Mouse (Mus musculus) kidney, adult 2 months (tissue): ENCODE measurements at regions not wholly inside any gene's neighbourhood (a gene's known extent, or its start where the extent isn't known, plus 50 kb on each side); places are given as distances from the start of the nearest gene placed in this dataset.

Experiments used
- DNase-seq: peaks from one replicate; pipeline ENCODE4 v3.0.0; 2021
- H3K27ac ChIP-seq: fragments of 200-500 bp; 2 replicates; pipeline ENCODE4 v1.5.1; 2012; ENCODE audit warnings: low read depth, low read length, control low read depth, inconsistent platforms; ENCODE audit not compliant: insufficient read depth
- H3K27me3 ChIP-seq: fragments of 200-500 bp; replicated peaks from 2 replicates; pipeline ENCODE4 v1.6.1; 2012; ENCODE audit warnings: mild to moderate bottlenecking, moderate library complexity, low read length, inconsistent platforms; ENCODE audit not compliant: control insufficient read depth, insufficient read depth
- H3K36me3 ChIP-seq: fragments of 200-500 bp; 2 replicates; pipeline ENCODE4 v1.6.1; 2012; ENCODE audit warnings: mild to moderate bottlenecking, moderate library complexity, low read length, inconsistent platforms; ENCODE audit not compliant: control insufficient read depth, insufficient read depth
- H3K4me1 ChIP-seq: fragments of 200-500 bp; 2 replicates; pipeline ENCODE4 v1.6.1; 2011; ENCODE audit warnings: low read length; ENCODE audit not compliant: control insufficient read depth, insufficient read depth
- H3K4me3 ChIP-seq: fragments of 200-500 bp; 2 replicates; pipeline ENCODE4 v1.5.1; 2011; ENCODE audit warnings: mild to moderate bottlenecking, low read depth, low read length, control low read depth; ENCODE audit not compliant: insufficient read depth
- CTCF ChIP-seq: fragments of 200-500 bp; conservative IDR thresholded peaks from 2 replicates; pipeline ENCODE4 v1.5.1; 2011; ENCODE audit warnings: low read depth, mild to moderate bottlenecking, control low read depth, low read length, moderate library complexity, mixed read lengths; ENCODE audit not compliant: insufficient read depth, insufficient read length
- POLR2A ChIP-seq: fragments of 200-500 bp; IDR thresholded peaks from one replicate; pipeline ENCODE4 v1.6.1; 2011; ENCODE audit warnings: low read depth, low read length, control low read depth
- WGBS: fragments of 180-500 bp; shearing (Covaris S2); methylation state at CpG from one replicate; pipeline ENCODE4 v1.1.7; 2018; 5-methylcytosine and 5-hydroxymethylcytosine counted together

GRCm38 (mm10) chr7:125281371-125281770 is 163.1 kb upstream of the Kdm8 start:
- no peak for TF ChIP-seq POLR2A
- TF ChIP-seq CTCF: no peak; the same call in 1 of the 2 replicates
- DNase-seq: no peak
- WGBS: 82% methylated on average over 3 of the region's 3 CpGs
- no peak overlapping the region for H3K27ac ChIP-seq
- no peaks in the 10 kb centered on the region for H3K27me3 ChIP-seq
- no peak overlapping the region for H3K4me3 ChIP-seq
- no peaks in the 10 kb centered on the region for H3K4me1 ChIP-seq
- no peaks in the 10 kb centered on the region for H3K36me3 ChIP-seq

GRCm38 (mm10) chr7:125295226-125295625 is 149.2 kb upstream of the Kdm8 start:
- Histone ChIP-seq H3K27me3 (no peaks in the 10 kb centered on the region), H3K4me1 (no peaks in the 10 kb centered on the region), H3K36me3 (no peaks in the 10 kb centered on the region), H3K4me3 (no peak overlapping the region), H3K27ac (no peak overlapping the region)
- WGBS: 64% methylated on average over 2 of the region's 2 CpGs
- DNase-seq: no peak
- TF ChIP-seq POLR2A: no peak
- TF ChIP-seq CTCF: no peak

GRCm38 (mm10) chr7:125308433-125308832 is 136.0 kb upstream of the Kdm8 start:
- Histone ChIP-seq H3K27me3 (no peaks in the 10 kb centered on the region), H3K27ac (no peak overlapping the region), H3K4me1 (no peaks in the 10 kb centered on the region), H3K4me3 (no peak overlapping the region), H3K36me3 (no peaks in the 10 kb centered on the region)
- WGBS: 75% methylated on average over 3 of the region's 3 CpGs
- DNase-seq: no peak
- TF ChIP-seq POLR2A: no peak
- TF ChIP-seq CTCF: no peak

GRCm38 (mm10) chr7:125310971-125311370 is 133.5 kb upstream of the Kdm8 start:
- Histone ChIP-seq H3K4me1 (no peaks in the 10 kb centered on the region), H3K27ac (no peak overlapping the region), H3K27me3 (no peaks in the 10 kb centered on the region), H3K36me3 (no peaks in the 10 kb centered on the region), H3K4me3 (no peak overlapping the region)
- TF ChIP-seq POLR2A (no peak), CTCF (no peak)
- 83% methylated on average over 4 of the region's 4 CpGs for WGBS
- DNase-seq: no peak

- 89% methylated on average over 3 of the region's 3 CpGs for WGBS
- no peaks in the 10 kb centered on the region for H3K27me3 ChIP-seq
- H3K36me3 ChIP-seq: no peaks in the 10 kb centered on the region
- no peak for DNase-seq
- H3K27ac ChIP-seq: no peak overlapping the region
- TF ChIP-seq POLR2A (no peak), CTCF (no peak)
- H3K4me3 ChIP-seq: no peak overlapping the region
- H3K4me1 ChIP-seq: no peaks in the 10 kb centered on the region
Measured at GRCm38 (mm10) chr7:125313604-125314003, 130.9 kb upstream of the Kdm8 start.

- Histone ChIP-seq H3K4me1 (no peaks in the 10 kb centered on the region), H3K36me3 (no peaks in the 10 kb centered on the region), H3K27me3 (no peaks in the 10 kb centered on the region), H3K27ac (no peak overlapping the region), H3K4me3 (no peak overlapping the region)
- no peak for DNase-seq
- TF ChIP-seq POLR2A (no peak), CTCF (no peak)
- 73% methylated on average over 2 of the region's 2 CpGs for WGBS
Measured at GRCm38 (mm10) chr7:125334769-125335168, 109.7 kb upstream of the Kdm8 start.

- TF ChIP-seq POLR2A: no peak
- TF ChIP-seq CTCF: no peak
- 67% methylated on average over 3 of the region's 3 CpGs for WGBS
- no peak for DNase-seq
- H3K36me3 ChIP-seq: no peaks in the 10 kb centered on the region
- no peaks in the 10 kb centered on the region for H3K27me3 ChIP-seq
- no peaks in the 10 kb centered on the region for H3K4me1 ChIP-seq
- H3K4me3 ChIP-seq: no peak overlapping the region
- no peak overlapping the region for H3K27ac ChIP-seq
Measured at GRCm38 (mm10) chr7:125335586-125336165, 108.8 kb upstream of the Kdm8 start.

GRCm38 (mm10) chr7:125336826-125337225 is 107.7 kb upstream of the Kdm8 start:
- Histone ChIP-seq H3K27ac (no peak overlapping the region), H3K4me3 (no peak overlapping the region), H3K36me3 (no peaks in the 10 kb centered on the region), H3K27me3 (no peaks in the 10 kb centered on the region), H3K4me1 (no peaks in the 10 kb centered on the region)
- 81% methylated on average over 3 of the region's 3 CpGs for WGBS
- no peak for DNase-seq
- TF ChIP-seq CTCF (no peak), POLR2A (no peak)
